Mouse (Mus musculus) telencephalon, adult 2 months (tissue): ENCODE measurements at regions not wholly inside any gene's neighbourhood (a gene's known extent, or its start where the extent isn't known, plus 50 kb on each side); places are given as distances from the start of the nearest gene placed in this dataset.
A peak's percentile ranks its signal among the peaks of the same experiment; 100 is the strongest.

Source experiments
- DNase-seq: peaks from one replicate; pipeline ENCODE4 v3.0.0-alpha.2; 2011; ENCODE audit warnings: low read depth, low spot score

- DNase-seq, result no peak
Measured at GRCm38 (mm10) chr11:79825881-79826280, 136.3 kb downstream of the Utp6 start.

DNA sequence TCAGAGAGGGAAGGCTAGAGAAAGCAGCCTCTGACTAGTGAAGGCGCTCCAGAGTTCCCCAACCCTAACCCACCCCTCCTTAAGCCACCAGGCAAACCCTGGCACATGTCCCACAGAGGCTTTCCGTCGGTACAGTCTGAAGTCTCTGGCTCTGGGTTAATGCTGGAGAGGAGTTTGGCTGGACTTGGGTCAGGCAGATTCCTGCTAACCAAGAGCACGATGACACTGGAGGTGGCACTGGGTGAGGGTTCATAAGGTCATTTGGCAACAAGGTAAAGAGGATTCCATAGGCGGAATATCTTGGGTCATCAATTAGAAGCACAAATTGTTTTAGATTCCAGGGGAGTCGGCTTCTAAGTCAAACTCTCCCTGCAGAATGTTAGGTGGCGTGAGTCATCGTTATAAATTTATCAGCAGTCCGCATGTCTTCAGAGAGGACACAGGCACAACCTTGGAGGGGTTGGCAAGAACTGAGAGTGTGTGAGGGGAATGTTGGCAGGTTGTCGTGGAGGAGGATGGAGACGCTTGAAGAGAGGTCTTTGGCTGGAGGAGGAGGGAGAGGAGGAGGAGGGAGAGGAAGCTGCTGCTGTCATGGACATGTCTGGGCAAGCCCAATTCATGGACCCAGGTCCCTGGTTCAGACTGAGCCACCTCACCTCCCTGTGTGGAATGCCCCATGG lies 138.4 kb downstream of the Utp6 start:
- no peak for DNase-seq

DNA sequence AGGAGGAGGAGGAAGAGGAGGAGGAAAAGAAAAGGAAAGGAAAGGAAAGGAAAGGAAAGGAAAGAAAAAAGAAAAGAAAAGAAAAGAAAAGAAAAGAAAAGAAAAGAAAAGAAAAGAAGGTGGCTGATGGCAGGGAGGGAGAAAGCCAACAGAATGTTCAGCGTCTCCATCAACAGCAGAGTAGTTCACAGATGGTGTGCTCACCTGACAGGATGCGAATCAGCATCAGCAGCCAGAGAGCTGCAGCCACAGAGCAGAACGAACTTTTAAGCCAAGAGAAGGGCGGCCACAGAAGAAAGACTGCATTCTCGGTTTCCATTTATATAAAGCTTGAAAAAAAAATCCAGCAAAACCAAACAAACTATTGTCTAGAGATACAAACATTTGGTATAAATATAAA lies 140.2 kb downstream of the Utp6 start:
- no peak for DNase-seq

DNA sequence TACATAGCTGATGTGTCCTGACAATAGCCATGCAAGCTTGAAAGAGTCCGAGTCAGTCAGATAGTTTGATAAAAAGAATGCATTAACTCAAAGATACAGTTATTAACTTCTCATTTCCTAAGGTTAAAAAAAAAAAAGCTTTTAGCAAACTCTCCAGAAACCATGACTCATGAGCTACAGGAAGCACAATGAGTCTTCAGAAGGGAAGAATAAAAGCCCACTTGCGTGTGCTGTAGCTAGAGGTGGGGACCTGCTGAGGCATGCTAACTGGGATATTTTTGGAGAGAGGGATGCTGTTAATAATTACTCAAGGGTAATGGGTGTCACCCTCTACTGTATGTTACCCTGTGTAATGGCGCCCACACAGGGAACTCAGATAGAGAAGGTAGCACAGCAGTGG lies 147.0 kb downstream of the Utp6 start:
- DNase-seq, result no peak

DNA sequence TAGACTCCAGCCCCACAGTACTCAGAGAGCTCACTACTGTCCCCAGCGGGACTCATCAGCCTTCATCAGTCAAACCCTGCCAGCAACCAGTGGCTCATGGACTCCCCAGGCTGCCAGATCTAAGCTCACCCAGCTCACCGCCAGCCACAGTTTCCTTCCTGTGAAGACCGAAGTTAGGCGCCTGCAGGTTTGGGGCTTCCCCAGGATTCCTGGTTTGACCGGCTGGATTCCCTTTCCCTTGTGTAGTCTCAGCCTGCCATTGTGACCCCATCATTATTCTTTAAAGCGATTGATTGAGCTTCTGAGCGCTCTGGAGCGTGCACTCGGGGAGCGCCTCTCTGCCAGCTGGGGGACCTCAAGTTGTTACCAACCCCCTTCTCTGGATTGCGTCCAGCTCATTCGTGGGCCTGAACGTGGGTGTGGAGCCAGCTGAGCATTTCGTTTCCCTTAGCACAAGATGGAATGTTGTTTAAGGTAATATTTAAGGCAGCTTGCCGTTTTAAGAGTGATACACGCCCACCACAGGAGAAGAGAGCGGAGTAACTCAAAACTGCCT lies 155.2 kb downstream of the Utp6 start:
- peak; percentile 55 for DNase-seq

DNA sequence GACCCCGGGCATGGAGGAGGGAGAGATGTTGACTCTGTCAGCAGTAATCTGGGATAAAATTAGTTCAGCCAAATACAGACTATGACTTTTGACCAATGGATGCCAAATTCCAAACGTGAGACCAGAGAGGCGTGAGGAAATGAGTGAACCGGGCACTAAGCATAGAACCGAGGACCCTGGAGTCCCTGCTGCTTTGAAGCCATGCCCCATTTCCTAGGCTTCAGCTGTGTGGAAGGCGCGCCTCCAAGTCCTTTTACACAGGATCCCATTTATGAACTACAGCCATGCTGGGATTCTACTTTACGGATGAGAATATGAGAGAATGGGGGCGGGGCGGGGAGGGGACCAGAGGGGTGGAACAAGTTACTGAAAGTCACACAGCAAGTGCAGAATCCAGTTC lies 155.8 kb downstream of the Utp6 start:
- DNase-seq, result no peak

GRCm38 (mm10) chr11:79805981-79806415 lies 156.2 kb downstream of the Utp6 start:
- no peak for DNase-seq

DNA sequence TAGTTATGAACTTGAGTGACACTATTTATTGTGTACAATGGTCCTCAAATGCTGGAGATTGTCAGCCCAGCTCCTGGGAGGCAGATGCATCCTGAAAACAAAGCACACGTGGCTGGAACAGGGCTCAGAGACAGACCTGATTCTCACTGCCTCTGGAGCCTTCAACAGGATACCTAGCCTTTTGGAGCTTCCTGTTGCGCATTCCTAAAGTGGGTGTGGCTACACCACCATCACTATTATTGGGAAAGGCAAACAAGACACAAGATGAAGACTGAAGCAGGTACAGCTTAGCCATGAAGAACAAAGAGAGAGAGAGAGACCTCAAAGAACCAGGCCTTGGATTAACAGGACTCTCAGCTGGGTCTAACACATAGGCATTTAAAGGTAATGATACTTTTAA lies 158.2 kb downstream of the Utp6 start:
- no peak for DNase-seq

DNA sequence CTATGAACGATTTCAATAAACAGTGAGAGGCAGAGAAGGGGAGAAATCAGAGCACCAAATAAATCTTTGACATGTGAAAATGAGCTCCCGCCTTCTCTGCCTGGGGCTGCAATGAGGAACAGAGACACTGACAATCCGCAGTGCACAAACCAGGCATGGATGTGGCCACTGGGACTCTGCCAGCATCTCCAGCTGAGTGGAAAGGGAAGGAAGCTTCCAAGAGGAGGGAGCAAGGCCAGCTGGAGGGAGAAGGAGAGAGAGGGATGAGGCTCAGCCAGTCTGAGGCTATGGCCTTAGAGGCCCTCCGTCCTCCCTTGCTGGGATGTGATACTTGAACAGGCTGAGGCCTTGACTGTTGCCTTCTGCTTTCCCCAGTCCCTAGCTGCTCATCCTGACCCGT lies 159.2 kb downstream of the Utp6 start:
- no peak for DNase-seq

GRCm38 (mm10) chr11:79802566-79802965 lies 159.6 kb downstream of the Utp6 start:
- DNase-seq, result no peak

GRCm38 (mm10) chr11:79800256-79800655 lies 161.9 kb downstream of the Utp6 start:
- DNase-seq, result no peak

GRCm38 (mm10) chr11:79788251-79788741 lies 173.9 kb downstream of the Utp6 start:
- DNase-seq, result no peak

- no peak for DNase-seq
Measured at GRCm38 (mm10) chr11:79787766-79788165, 174.4 kb downstream of the Utp6 start.

GRCm38 (mm10) chr11:79784071-79784470 lies 178.1 kb downstream of the Utp6 start:
- DNase-seq, result no peak

DNA sequence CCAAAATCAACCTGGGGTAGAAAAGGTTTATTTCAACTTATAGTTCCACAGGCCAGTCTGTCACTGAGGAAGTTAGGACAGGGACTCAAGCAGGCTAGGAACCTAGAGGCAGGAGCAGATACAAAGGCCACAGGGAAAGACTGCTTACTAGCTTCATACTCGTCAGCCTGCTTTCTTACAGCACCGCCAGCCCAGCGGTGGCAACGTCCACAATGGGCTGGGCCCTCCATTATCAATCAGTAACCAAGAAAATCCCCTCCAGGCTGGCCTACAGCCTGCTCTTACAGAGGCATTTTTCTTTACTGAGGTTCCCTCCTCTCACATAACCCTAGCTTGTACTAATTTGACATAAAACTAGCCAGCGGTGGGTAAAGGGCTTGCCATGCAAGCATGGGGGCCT lies 180.2 kb downstream of the Utp6 start:
- DNase-seq, result no peak

DNA sequence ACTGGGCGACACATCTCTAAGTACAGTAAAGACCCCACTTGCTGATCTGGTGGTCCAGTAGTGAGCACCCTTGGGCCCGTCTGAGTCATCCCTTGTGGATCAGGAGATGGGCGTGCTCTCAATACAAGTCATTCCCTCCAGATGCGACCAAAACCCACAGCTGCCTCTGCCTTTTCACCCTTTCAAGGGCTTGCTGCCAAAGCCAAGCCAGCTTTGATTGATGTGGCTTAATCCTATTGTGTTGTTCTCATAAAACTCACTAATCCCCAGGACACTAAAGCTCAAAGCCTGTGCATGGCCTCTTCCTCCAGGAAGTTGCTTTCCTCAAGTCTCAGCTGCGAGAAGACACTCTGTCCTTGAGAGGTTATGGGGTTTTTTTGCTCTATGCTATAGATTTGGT lies 182.4 kb downstream of the Utp6 start:
- DNase-seq, result no peak

GRCm38 (mm10) chr11:79778522-79778921 lies 183.7 kb downstream of the Utp6 start:
- no peak for DNase-seq

GRCm38 (mm10) chr11:79777988-79778387 lies 184.2 kb downstream of the Utp6 start:
- DNase-seq, result no peak

- DNase-seq, result no peak
Measured at GRCm38 (mm10) chr11:79776577-79776976, 185.6 kb downstream of the Rab11fip4 start.

- DNase-seq, result no peak
Measured at GRCm38 (mm10) chr11:79773755-79774154, 182.7 kb downstream of the Rab11fip4 start.

- no peak for DNase-seq
Measured at GRCm38 (mm10) chr11:79771431-79771830, 180.4 kb downstream of the Rab11fip4 start.

DNA sequence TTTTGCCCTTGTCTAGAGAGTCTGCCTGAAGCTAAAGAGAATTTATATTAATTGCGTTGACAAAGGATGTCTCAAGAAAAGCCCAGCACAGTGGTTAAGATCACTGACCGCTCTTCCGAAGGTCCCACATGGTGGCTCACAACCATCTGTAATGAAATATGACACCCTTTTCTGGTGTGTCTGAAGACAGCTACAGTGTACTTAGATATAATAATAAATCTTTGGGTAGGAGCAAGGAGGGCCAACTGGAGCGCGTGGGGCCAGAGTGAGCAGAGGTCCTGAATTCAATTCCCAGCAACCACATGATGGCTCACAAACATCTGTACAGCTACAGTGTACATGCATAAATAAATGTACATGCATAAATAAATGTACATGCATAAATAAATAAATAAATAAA lies 176.1 kb downstream of the Rab11fip4 start:
- DNase-seq, result no peak

DNA sequence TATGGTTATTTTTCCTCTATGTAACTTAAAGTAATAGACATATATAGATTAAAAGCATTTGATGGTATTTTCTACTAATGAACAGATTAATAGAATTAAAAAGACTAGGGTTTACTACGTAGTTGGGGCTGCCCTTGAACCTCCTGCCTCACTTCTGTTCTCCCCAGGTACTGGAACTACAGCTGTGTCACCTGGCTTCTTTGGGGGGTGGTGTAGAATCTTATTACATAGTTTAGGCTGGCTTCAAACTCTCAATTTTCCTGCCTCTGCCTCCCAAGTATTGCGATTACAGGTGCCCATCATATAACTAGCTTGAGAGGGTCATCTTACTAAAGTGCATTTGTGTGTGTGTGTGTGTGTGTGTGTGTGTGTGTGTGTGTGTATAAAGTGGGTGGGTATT lies 175.0 kb downstream of the Rab11fip4 start:
- no peak for DNase-seq

DNA sequence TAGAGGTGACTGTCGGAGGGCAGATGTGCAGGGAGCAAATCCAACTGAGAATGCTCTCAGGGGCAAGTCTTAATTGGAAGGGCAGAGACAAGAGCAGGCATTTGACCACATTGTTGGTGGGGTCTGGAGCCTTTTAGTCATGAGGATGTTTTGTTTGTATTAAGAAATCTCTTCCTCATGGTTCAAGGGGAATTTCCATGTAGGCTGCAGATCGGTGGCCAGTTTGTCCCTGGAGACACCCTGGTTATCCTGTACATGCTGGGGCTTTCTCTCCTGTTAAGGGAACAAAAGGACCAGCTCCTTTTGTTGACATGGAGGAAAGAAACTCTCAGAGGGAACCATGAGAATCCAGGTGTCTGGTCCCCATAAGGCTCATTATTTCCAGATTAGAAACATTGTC lies 174.4 kb downstream of the Rab11fip4 start:
- DNase-seq, result no peak
